Mouse (Mus musculus) kidney, embryonic 14.5 days (tissue): ENCODE measurements around the gene Ctdspl. TPM values are rescaled to one million over a fixed set of nuclear protein-coding genes. Genes with fewer than 3 reads are reported as not detected.

ENCODE experiments used
- ATAC-seq: fragments of 200-750 bp; cut with Nextera tagmentation; 2 replicates; pipeline ENCODE4 v1.8.0; 2017; ENCODE audit warnings: moderate number of reproducible peaks, mild to moderate bottlenecking, moderate TSS enrichment, moderate library complexity; ENCODE audit not compliant: low FRiP score, low TSS enrichment
- H3K27ac ChIP-seq: fragments of 300-500 bp; sonication (generic); 2 replicates; pipeline ENCODE4 v1.5.1; 2014; ENCODE audit warnings: low read depth, mild to moderate bottlenecking, low read length, moderate library complexity, mixed read lengths
- H3K27me3 ChIP-seq: fragments of 300-500 bp; sonication (generic); 2 replicates; pipeline ENCODE4 v1.6.1; 2014; ENCODE audit warnings: mild to moderate bottlenecking, low read length; ENCODE audit not compliant: control insufficient read depth, insufficient read depth
- H3K36me3 ChIP-seq: fragments of 300-500 bp; sonication (generic); 2 replicates; pipeline ENCODE4 v1.6.1; 2014; ENCODE audit warnings: low read length, mixed read lengths; ENCODE audit not compliant: control insufficient read depth, insufficient read depth
- H3K4me1 ChIP-seq: fragments of 300-500 bp; sonication (generic); 2 replicates; pipeline ENCODE4 v1.6.1; 2014; ENCODE audit warnings: low read length, mixed read lengths; ENCODE audit not compliant: control insufficient read depth, insufficient read depth
- H3K4me2 ChIP-seq: fragments of 300-500 bp; sonication (generic); replicated peaks from 2 replicates; pipeline ENCODE4 v1.6.1; 2014; ENCODE audit warnings: low read depth, mild to moderate bottlenecking, low read length
- H3K4me3 ChIP-seq: fragments of 300-500 bp; sonication (generic); 2 replicates; pipeline ENCODE4 v1.5.1; 2014; ENCODE audit warnings: mild to moderate bottlenecking, low read length
- H3K9ac ChIP-seq: fragments of 300-500 bp; sonication (generic); 2 replicates; pipeline ENCODE4 v1.6.1; 2014; ENCODE audit warnings: low read depth, mild to moderate bottlenecking, low read length, moderate library complexity
- H3K9me3 ChIP-seq: fragments of 300-500 bp; sonication (generic); 2 replicates; pipeline ENCODE4 v1.6.1; 2016; ENCODE audit warnings: low read length; ENCODE audit not compliant: control insufficient read depth
- WGBS: fragments of 180-500 bp; shearing (Covaris S2); extraction: QIAGEN DNeasy Blood & Tissue Kit; methylation state at CpG from one replicate; pipeline ENCODE4 v1.1.7; 2014; 5-methylcytosine and 5-hydroxymethylcytosine counted together
- polyA plus RNA-seq: library from polyadenylated mRNA; unstranded; fragments of >200 nt; fragmentation: Nextera tagmentation; extraction: Ambion mirVana; gene quantifications from 2 replicates; pipeline ENCODE4 v1.2.1, GENCODE M21; 2014

The Ctdspl gene
- polyA plus RNA-seq: 25.3 and 31.2 TPM in 2 replicates

DNA sequence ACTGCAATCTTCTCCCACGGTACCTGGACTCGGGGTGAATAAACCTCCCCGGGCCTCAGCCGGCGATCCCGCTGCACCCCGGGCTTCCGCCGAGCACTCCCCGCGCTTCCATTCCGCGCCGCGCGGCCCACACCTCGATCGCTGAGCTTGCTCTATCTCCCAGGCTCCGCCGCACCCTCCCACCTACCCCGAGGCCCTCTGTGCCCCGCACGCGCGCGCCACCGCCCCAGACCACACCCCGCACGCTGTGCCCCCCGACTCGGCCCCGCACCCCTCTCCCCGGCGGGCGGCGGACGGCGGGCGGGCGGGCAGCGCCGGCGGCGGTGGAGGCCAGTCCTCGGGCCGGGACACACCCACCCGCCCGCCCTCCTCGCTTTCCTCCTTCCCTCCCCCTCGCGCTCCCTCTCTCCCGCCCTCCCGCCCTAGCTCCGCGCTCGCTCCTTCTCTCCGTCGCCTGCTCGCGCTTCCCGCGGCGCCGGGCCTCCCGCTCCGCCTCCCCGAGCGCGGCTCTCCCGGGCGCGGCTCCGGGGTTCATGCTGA lies at the start of gene Ctdspl:
Ctdspl (plus strand) TSS at position 343 of the 540 bp plus-strand sequence.
- peak within 1 kb of the TSS; percentile 88 for H3K4me3 ChIP-seq
- WGBS: under 1% methylated on average over 29 of the region's 73 CpGs
- H3K4me1 ChIP-seq: peaks cover 32% of the 10 kb centered on the region
- peak within 1 kb of the TSS; percentile 81 for H3K4me2 ChIP-seq
- peak; percentile 48 for ATAC-seq
- H3K36me3 ChIP-seq: no peaks in the 10 kb centered on the region
- H3K27ac ChIP-seq: peak within 1 kb of the TSS; percentile 91
- H3K27me3 ChIP-seq: no peaks in the 10 kb centered on the region
- no peaks in the 10 kb centered on the region for H3K9me3 ChIP-seq
- H3K9ac ChIP-seq: peak within 1 kb of the TSS; percentile 92

DNA sequence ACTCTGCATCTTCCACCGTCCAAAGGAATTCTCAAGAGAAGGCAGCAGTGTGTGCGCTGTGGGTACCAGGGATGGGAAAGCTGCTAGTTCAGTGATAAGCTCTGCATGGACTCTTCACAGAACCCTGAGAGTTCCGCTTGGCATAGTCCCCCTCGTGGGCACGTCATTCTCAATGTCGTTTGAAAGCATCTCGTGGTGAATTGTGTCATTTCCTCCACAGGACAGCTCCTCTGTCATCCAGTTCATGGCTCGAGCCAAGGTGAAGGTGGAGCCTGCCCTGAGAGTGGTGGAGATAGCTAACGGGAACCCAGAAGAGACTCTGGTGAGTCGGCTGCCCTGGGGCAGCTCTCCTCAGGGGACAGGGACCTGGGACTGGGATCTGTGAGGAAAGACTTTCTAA lies 49.4 kb upstream of the Ctdspl start:
- Histone ChIP-seq H3K4me3 (no peak overlapping the region), H3K4me1 (peaks cover 21% of the 10 kb centered on the region), H3K27me3 (no peaks in the 10 kb centered on the region), H3K4me2 (no peak overlapping the region), H3K36me3 (peaks cover 12% of the 10 kb centered on the region; the same call in 1 of the 2 replicates), H3K9ac (no peak overlapping the region), H3K9me3 (no peaks in the 10 kb centered on the region), H3K27ac (no peak overlapping the region)
- 85% methylated on average over 10 of the region's 10 CpGs for WGBS
- ATAC-seq: no peak

DNA sequence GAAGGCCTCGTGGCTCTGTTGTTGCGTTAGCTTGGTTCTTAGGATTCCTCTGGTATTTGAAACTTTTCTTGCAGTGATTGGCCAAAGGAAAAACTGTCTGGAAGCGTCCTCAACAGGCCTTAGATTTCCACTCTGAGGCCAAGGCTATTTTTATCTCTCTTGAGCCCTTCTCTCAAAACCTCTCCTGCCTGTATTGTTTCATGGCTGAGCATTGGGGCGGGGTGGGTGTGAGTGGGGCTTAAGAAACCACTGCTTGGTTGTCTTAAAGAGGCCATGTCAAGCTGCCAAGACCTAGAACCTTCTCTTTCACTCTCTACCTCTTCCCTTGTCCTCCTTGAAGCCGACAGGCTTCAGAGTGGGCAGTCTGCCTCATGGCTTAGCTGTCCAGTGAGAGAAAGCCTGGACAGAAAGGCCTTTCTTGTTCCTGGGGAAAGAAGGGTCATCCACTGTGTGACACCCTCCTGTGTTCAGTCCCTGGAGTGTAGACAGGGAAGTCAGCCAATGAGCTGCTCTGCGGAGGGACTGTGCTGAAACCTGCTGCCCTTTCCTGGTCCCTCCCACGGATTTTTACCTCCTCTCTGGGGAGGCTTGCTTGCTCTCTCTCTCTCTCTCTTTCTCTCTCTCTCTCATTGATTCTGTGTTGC lies 48.8 kb upstream of the Ctdspl start:
- Histone ChIP-seq H3K36me3 (peaks cover 12% of the 10 kb centered on the region; the same call in 1 of the 2 replicates), H3K9me3 (no peaks in the 10 kb centered on the region), H3K4me1 (peaks cover 21% of the 10 kb centered on the region), H3K27me3 (no peaks in the 10 kb centered on the region), H3K4me3 (no peak overlapping the region), H3K4me2 (no peak overlapping the region), H3K9ac (no peak overlapping the region), H3K27ac (no peak overlapping the region)
- ATAC-seq: no peak
- WGBS: 73% methylated on average over 7 of the region's 7 CpGs

DNA sequence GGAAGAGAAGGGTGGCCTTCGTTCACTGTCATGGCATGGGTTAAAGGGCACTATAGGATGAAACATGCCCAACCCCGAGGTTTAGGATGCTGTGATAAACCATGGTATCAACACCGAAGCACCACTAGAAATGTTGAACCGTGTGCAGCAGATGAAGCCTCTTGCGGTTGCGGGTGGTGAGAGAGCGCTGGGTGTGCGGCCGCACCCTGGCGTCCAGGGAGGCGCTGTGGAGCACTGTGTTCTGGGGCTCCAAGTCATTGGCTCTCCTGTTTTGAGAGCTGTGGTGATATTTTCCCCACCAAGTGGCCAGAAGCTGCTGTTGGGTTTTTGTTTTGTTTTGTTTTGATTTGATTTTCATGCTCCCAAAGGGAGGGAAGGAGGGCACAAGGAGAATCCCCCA lies 47.7 kb upstream of the Ctdspl start:
- H3K9me3 ChIP-seq: no peaks in the 10 kb centered on the region
- H3K36me3 ChIP-seq: peaks cover 18% of the 10 kb centered on the region
- H3K9ac ChIP-seq: no peak overlapping the region
- 86% methylated on average over 11 of the region's 11 CpGs for WGBS
- no peak for ATAC-seq
- no peak overlapping the region for H3K4me2 ChIP-seq
- H3K4me1 ChIP-seq: peaks cover 21% of the 10 kb centered on the region
- H3K27ac ChIP-seq: no peak overlapping the region
- H3K4me3 ChIP-seq: no peak overlapping the region
- H3K27me3 ChIP-seq: no peaks in the 10 kb centered on the region

DNA sequence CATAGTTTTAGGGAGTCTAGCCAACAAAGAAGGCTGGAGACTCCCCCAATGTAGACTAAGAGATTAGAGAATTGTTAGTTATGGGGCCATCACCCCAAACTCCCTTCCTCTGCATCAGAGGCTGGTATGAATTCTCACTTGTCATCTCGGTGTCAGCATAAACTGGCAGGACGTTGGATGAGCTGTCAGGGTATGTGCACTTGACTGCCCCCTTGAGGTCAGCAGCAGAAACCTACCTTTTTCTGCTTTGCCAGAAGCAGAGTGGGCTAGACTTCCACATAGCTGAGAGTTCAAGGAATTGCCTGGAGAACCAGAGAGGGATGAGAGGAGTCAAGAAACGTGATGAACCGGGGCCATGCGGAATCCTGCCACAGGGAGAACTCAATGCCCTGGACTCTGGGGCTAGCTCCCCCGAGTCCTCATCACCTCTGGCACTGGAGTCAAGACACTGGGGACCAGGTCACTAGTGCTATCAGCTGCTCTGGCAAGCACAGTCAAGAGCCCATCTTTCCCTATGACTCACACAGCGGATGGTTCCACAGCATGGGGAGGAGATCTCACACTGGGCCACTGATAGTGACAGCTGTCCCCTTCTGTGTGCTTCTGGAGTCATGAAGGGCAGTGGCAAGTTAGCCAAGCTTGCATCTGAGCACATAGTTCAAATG lies 44.8 kb upstream of the Ctdspl start:
- H3K4me1 ChIP-seq: peaks cover 6% of the 10 kb centered on the region; the same call in 1 of the 2 replicates
- H3K9ac ChIP-seq: no peak overlapping the region
- WGBS: 76% methylated on average over 7 of the region's 7 CpGs
- H3K4me2 ChIP-seq: no peak overlapping the region
- peaks cover 23% of the 10 kb centered on the region for H3K36me3 ChIP-seq
- no peaks in the 10 kb centered on the region for H3K27me3 ChIP-seq
- no peak overlapping the region for H3K4me3 ChIP-seq
- no peaks in the 10 kb centered on the region for H3K9me3 ChIP-seq
- no peak for ATAC-seq
- H3K27ac ChIP-seq: no peak overlapping the region

DNA sequence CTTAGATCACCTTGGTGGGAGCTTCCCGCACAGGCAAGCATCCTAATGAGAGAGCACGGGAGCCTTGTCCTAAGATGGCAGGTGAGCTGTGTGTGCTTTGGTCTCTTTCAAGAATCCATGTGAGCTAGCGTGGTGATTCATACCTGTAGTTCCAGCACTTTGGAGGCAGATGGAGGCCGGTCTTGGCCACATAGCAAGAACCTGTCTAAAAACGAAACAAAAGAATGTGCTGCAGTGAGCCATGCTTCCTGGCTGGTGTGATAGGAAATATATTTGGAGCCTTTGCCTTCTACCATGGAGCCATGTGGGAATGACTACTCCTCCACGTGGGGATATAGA lies 44.3 kb upstream of the Ctdspl start:
- Histone ChIP-seq H3K27ac (no peak overlapping the region), H3K9ac (no peak overlapping the region), H3K36me3 (peaks cover 24% of the 10 kb centered on the region), H3K4me3 (no peak overlapping the region), H3K4me2 (no peak overlapping the region), H3K4me1 (peaks cover 6% of the 10 kb centered on the region; the same call in 1 of the 2 replicates), H3K9me3 (no peaks in the 10 kb centered on the region), H3K27me3 (no peaks in the 10 kb centered on the region)
- WGBS: 76% methylated on average over 6 of the region's 6 CpGs
- ATAC-seq: no peak

DNA sequence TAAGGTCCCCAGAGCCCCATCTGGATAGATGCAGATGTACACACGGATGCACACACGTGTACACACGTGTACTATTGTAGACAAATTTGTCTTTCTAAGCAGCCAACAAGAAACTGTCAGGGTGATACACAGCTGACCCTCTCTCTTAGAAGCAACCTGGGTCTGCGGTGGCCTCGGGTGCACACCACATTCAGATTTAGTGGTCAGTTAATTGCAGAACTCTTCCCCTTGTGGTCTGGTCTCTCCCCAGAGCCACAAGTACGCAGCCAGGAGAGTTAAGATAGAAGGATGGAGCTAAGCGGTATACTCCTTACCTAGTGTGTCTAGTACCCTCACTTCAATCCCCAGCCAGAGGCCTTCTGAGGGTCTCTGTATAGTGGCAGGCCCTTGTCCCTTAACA lies 43.1 kb upstream of the Ctdspl start:
- Histone ChIP-seq H3K4me1 (no peaks in the 10 kb centered on the region), H3K36me3 (peaks cover 18% of the 10 kb centered on the region), H3K4me3 (no peak overlapping the region), H3K27me3 (no peaks in the 10 kb centered on the region), H3K4me2 (no peak overlapping the region), H3K27ac (no peak overlapping the region), H3K9ac (no peak overlapping the region), H3K9me3 (no peaks in the 10 kb centered on the region)
- WGBS: 95% methylated on average over 7 of the region's 7 CpGs
- no peak for ATAC-seq

DNA sequence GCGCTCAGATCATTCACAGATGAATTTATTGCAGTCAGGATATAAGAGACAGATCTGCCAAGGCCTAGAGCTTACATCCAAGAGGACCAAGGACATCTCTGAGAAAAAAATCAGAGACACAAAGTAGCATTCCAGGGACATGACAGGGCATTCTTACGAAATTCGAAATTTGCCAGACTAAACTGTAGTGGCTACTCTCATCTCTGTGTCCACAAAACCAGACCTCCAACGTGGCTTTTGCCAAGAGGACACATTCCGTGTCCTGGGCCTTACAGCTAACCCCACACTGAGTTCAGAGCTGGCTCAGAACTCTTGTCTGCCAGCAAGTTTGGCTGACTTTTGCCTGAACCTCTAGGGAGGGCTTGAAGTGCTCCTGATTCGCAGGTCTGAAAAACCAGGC lies 40.5 kb upstream of the Ctdspl start:
- Histone ChIP-seq H3K9me3 (no peaks in the 10 kb centered on the region), H3K4me2 (no peak overlapping the region), H3K36me3 (peaks cover 18% of the 10 kb centered on the region), H3K27me3 (no peaks in the 10 kb centered on the region), H3K4me3 (no peak overlapping the region), H3K9ac (no peak overlapping the region), H3K4me1 (peaks cover 9% of the 10 kb centered on the region; the same call in 1 of the 2 replicates), H3K27ac (no peak overlapping the region)
- WGBS: 78% methylated on average over 6 of the region's 6 CpGs
- no peak for ATAC-seq

DNA sequence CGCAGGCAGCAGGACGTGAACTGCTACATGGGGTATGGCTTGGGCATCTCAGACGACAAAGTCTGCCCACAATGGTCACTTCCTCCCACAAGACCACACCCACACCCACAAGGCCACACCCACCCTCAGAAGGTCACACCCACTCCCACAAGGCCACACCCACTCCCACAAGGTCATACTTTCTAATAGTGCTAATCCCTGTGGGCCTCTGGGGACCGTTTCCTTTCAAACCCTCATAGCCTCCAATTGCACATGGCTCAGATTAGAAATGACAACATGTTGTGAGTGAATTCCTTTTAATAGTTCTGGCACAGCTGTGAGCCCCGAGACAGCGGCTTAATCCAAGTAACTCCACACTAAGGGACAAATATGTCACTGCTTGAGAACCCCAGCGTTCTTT lies 39.1 kb upstream of the Ctdspl start:
- Histone ChIP-seq H3K4me3 (no peak overlapping the region), H3K27me3 (no peaks in the 10 kb centered on the region), H3K9ac (no peak overlapping the region), H3K4me2 (no peak overlapping the region), H3K4me1 (peaks cover 17% of the 10 kb centered on the region; the same call in 1 of the 2 replicates), H3K27ac (no peak overlapping the region), H3K9me3 (no peaks in the 10 kb centered on the region), H3K36me3 (peaks cover 18% of the 10 kb centered on the region)
- WGBS: 90% methylated on average over 7 of the region's 7 CpGs
- no peak for ATAC-seq
